Mouse (Mus musculus): ENCODE data around the gene Syt2. TPM values are rescaled to one million over a fixed set of nuclear protein-coding genes. Genes with fewer than 3 reads are reported as not detected.

The Syt2 gene
- polyA plus RNA-seq, 1 experiment from 2014 or later: 4.1 TPM

DNA sequence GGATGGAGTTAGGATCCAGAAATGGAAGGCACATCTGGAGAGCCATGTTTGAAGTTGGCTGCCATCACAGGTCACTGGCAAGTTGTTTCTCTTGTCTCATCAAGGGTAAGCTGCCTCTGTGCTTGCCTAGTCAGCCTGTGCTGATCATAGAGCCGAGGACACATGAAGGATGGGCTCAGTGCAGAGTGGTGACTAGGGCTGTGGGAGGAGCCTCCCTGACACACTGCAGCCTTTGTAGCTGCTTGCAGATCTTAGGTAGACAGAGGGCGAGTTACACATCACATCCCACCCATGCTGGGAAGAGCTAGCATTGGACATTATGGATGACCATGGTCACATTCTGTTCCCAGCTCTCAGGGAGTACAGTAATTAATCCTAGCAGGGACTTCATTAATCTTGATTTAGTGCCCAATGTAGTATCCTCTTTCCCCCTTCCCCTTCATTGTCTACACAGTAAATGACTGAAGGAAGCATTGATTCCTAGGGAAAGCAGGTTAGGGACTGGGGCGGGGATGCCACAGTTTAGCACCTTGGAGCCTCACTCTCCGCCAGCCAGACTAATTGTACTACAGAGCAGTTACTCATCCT is 40.5 kb downstream of the Syt2 start:
- no peak for ATAC-seq
- H3K27ac ChIP-seq (ENCODE audit: low read length): no peak overlapping the region
- H3K4me2 ChIP-seq (ENCODE audit: low read length): no peak overlapping the region
- 0 out of 2 replicates have a peak, but pooled peaks cover 2% of the 10 kb centered on the region for H3K4me1 ChIP-seq (ENCODE audit: control insufficient read depth, insufficient read depth, low read length)
- H3K4me3 ChIP-seq (ENCODE audit: low read depth, low read length): no peak overlapping the region
- H3K27me3 ChIP-seq (ENCODE audit: control insufficient read depth, insufficient read depth, low read depth, low read length): no peaks in the 10 kb centered on the region; the same call in 1 of the 2 replicates
- no peaks in the 10 kb centered on the region for H3K36me3 ChIP-seq (ENCODE audit: control insufficient read depth, insufficient read depth, low read length)
- WGBS: 71% methylated on average over 4 of the region's 4 CpGs
- no peak overlapping the region for H3K9ac ChIP-seq (ENCODE audit: low read depth, low read length)
- H3K9me3 ChIP-seq (replicated peaks; ENCODE audit: control insufficient read depth, low read length, poor library complexity, severe bottlenecking): no peaks in the 10 kb centered on the region

DNA sequence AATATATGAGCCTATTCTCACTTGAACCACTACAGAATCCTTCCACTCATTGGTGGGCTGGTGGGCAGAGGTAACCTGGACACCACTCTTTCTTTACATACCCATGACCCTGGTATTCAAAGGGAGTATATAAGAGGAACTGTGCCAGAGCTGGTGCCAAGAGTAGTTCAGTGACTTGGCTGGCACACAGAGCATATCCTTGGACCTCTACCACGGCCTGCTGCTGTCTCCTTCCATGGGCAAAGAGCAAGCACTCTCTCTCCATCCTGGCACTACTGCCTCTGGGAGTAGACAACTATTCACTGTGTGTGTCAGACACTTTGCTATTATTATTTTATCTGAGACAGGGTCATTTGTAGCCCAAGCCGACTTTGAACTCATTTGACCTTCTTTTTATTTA is 49.8 kb downstream of the Syt2 start:
- H3K27ac ChIP-seq (ENCODE audit: low read length): no peak overlapping the region
- no peak for ATAC-seq
- WGBS: 76% methylated on average over 2 of the region's 2 CpGs
- H3K4me1 ChIP-seq (ENCODE audit: control insufficient read depth, insufficient read depth, low read length): 0 out of 2 replicates have a peak, but pooled peaks cover 3% of the 10 kb centered on the region
- H3K36me3 ChIP-seq (ENCODE audit: control insufficient read depth, insufficient read depth, low read length): no peaks in the 10 kb centered on the region
- H3K9ac ChIP-seq (ENCODE audit: low read depth, low read length): no peak overlapping the region
- no peaks in the 10 kb centered on the region for H3K27me3 ChIP-seq (ENCODE audit: control insufficient read depth, insufficient read depth, low read depth, low read length)
- no peaks in the 10 kb centered on the region for H3K9me3 ChIP-seq (replicated peaks; ENCODE audit: control insufficient read depth, low read length, poor library complexity, severe bottlenecking)
- H3K4me3 ChIP-seq (ENCODE audit: low read depth, low read length): no peak overlapping the region
- no peak overlapping the region for H3K4me2 ChIP-seq (ENCODE audit: low read length)

GRCm38 (mm10) chr1:134697073-134697472 is 50.6 kb downstream of the Syt2 start:
- H3K9ac ChIP-seq (ENCODE audit: low read depth, low read length): no peak overlapping the region
- H3K4me1 ChIP-seq (ENCODE audit: control insufficient read depth, insufficient read depth, low read length): 0 out of 2 replicates have a peak, but pooled peaks cover 3% of the 10 kb centered on the region
- no peaks in the 10 kb centered on the region for H3K27me3 ChIP-seq (ENCODE audit: control insufficient read depth, insufficient read depth, low read depth, low read length)
- H3K27ac ChIP-seq (ENCODE audit: low read length): no peak overlapping the region
- no peak overlapping the region for H3K4me3 ChIP-seq (ENCODE audit: low read depth, low read length)
- no peaks in the 10 kb centered on the region for H3K36me3 ChIP-seq (ENCODE audit: control insufficient read depth, insufficient read depth, low read length)
- H3K9me3 ChIP-seq (replicated peaks; ENCODE audit: control insufficient read depth, low read length, poor library complexity, severe bottlenecking): no peaks in the 10 kb centered on the region
- WGBS: 86% methylated on average over 4 of the region's 4 CpGs
- ATAC-seq: no peak
- no peak overlapping the region for H3K4me2 ChIP-seq (ENCODE audit: low read length)

DNA sequence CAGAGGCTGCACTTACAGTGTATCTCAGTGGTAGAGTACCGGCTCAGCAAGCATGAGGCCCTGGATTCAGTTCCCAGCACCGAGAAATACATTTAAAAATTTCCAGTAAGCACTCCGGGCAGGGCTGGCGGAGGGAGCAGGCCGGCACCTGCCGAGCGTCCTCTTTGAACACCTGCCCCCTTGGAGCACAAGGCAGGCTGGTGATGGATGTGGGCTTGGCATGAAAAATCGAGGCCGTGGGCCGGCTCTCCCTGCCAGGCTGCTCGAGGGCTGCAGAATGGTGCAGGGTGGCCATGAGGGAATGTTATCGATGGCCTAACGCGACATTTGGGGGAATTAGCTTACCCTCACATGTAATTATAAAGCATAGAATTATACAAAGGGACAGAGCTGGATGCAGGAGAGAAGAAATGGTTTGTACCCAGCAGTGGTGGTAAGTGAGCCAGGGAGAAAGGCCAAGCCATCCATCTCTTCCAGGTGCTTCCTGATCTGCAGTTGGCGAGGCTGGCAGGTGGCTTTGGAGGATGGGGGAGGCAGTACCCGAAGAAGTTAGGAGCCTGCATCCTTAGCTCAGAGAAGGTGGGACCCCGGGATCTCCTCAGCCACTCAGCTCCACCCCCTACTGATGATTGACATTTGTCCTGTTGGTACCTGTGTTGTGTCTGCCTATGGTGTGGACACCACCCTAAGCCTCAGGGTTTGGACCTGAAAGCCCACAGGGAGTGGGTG is 51.2 kb downstream of the Syt2 start:
- Histone ChIP-seq H3K36me3 (ENCODE audit: control insufficient read depth, insufficient read depth, low read length) (no peaks in the 10 kb centered on the region), H3K27me3 (ENCODE audit: control insufficient read depth, insufficient read depth, low read depth, low read length) (no peaks in the 10 kb centered on the region), H3K4me3 (ENCODE audit: low read depth, low read length) (no peak overlapping the region), H3K4me1 (ENCODE audit: control insufficient read depth, insufficient read depth, low read length) (0 out of 2 replicates have a peak, but pooled peaks cover 3% of the 10 kb centered on the region), H3K9ac (ENCODE audit: low read depth, low read length) (no peak overlapping the region), H3K27ac (ENCODE audit: low read length) (no peak overlapping the region), H3K4me2 (ENCODE audit: low read length) (no peak overlapping the region), H3K9me3 (replicated peaks; ENCODE audit: control insufficient read depth, low read length, poor library complexity, severe bottlenecking) (no peaks in the 10 kb centered on the region)
- no peak for ATAC-seq
- WGBS: 85% methylated on average over 17 of the region's 17 CpGs

DNA sequence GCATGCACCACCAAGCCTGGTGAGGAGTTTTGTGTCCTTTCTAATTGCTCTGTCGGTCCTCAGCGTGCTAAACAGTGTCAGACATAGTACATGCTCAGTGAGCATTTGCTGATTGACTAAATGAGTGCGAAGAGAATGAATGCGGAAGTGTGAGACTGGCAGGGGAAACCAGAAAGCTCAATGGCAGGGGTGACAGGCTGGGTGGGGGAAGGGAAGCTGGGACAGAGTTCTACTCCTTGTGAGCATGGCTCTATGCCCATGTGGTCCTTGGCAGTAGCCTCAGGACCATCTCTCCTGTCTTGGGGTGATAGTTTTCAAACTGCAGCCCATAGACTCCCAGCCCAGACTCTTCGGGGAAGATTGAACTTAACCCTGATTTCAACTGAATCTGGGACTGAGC is 52.0 kb downstream of the Syt2 start:
- Histone ChIP-seq H3K9ac (ENCODE audit: low read depth, low read length) (no peak overlapping the region), H3K27ac (ENCODE audit: low read length) (no peak overlapping the region), H3K4me2 (ENCODE audit: low read length) (no peak overlapping the region), H3K4me1 (ENCODE audit: control insufficient read depth, insufficient read depth, low read length) (0 out of 2 replicates have a peak, but pooled peaks cover 3% of the 10 kb centered on the region), H3K36me3 (ENCODE audit: control insufficient read depth, insufficient read depth, low read length) (no peaks in the 10 kb centered on the region), H3K4me3 (ENCODE audit: low read depth, low read length) (no peak overlapping the region), H3K27me3 (ENCODE audit: control insufficient read depth, insufficient read depth, low read depth, low read length) (no peaks in the 10 kb centered on the region), H3K9me3 (replicated peaks; ENCODE audit: control insufficient read depth, low read length, poor library complexity, severe bottlenecking) (no peaks in the 10 kb centered on the region)
- WGBS: 74% methylated on average over 5 of the region's 5 CpGs
- no peak for ATAC-seq

GRCm38 (mm10) chr1:134699390-134699789 is 52.9 kb downstream of the Syt2 start:
- Histone ChIP-seq H3K36me3 (ENCODE audit: control insufficient read depth, insufficient read depth, low read length) (no peaks in the 10 kb centered on the region), H3K27me3 (ENCODE audit: control insufficient read depth, insufficient read depth, low read depth, low read length) (no peaks in the 10 kb centered on the region), H3K4me1 (ENCODE audit: control insufficient read depth, insufficient read depth, low read length) (0 out of 2 replicates have a peak, but pooled peaks cover 3% of the 10 kb centered on the region), H3K27ac (ENCODE audit: low read length) (no peak overlapping the region), H3K9ac (ENCODE audit: low read depth, low read length) (no peak overlapping the region), H3K4me2 (ENCODE audit: low read length) (no peak overlapping the region), H3K9me3 (replicated peaks; ENCODE audit: control insufficient read depth, low read length, poor library complexity, severe bottlenecking) (no peaks in the 10 kb centered on the region), H3K4me3 (ENCODE audit: low read depth, low read length) (no peak overlapping the region)
- WGBS: 63% methylated on average over 9 of the region's 9 CpGs
- no peak for ATAC-seq

DNA sequence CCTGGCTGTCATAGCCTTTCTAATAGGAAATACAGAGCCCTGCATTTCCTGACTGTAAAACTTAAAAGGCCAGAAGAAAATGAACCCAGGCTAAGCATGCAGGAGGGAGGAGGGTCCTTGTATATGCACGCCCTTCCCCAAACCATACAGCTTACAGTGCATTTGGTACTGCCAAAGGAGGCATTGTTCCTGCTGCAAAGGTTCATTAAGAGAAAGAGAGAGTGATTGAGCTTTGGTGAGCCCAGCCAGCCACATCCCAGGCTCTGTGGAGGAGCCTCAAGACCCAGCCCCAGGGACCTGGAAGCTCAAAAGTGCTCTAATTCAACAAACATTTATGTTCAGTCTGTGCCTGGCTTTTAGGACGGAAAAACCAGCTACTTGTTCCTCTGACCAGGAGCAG is 53.7 kb downstream of the Syt2 start:
- H3K9ac ChIP-seq (ENCODE audit: low read depth, low read length): no peak overlapping the region
- no peaks in the 10 kb centered on the region for H3K36me3 ChIP-seq (ENCODE audit: control insufficient read depth, insufficient read depth, low read length)
- no peak overlapping the region for H3K4me2 ChIP-seq (ENCODE audit: low read length)
- ATAC-seq: no peak
- H3K4me3 ChIP-seq (ENCODE audit: low read depth, low read length): no peak overlapping the region
- H3K27me3 ChIP-seq (ENCODE audit: control insufficient read depth, insufficient read depth, low read depth, low read length): no peaks in the 10 kb centered on the region
- H3K4me1 ChIP-seq (ENCODE audit: control insufficient read depth, insufficient read depth, low read length): 0 out of 2 replicates have a peak, but pooled peaks cover 3% of the 10 kb centered on the region
- 39% methylated on average over 2 of the region's 2 CpGs for WGBS
- no peaks in the 10 kb centered on the region for H3K9me3 ChIP-seq (replicated peaks; ENCODE audit: control insufficient read depth, low read length, poor library complexity, severe bottlenecking)
- H3K27ac ChIP-seq (ENCODE audit: low read length): no peak overlapping the region

DNA sequence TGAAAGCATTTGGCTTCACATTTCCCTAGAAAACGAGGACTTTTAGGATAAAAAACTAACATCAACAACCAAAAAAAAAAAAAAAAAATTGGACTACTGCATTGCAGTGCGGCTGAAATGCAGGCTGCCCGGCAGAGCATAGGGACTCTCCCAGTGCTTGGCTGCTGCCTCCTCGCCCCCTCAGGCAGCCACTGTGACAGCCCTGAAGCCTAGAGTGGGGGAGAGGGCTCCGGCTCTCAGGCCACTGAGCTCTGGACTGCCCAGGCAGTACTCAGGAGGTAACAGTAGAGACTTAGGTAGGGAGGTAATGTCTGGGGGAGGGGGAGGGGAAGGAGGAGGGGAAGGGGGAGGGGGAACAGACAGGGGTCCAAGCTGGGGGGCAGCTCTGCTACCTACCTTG is 54.2 kb downstream of the Syt2 start:
- Histone ChIP-seq H3K36me3 (ENCODE audit: control insufficient read depth, insufficient read depth, low read length) (no peaks in the 10 kb centered on the region), H3K9ac (ENCODE audit: low read depth, low read length) (no peak overlapping the region), H3K4me3 (ENCODE audit: low read depth, low read length) (no peak overlapping the region), H3K4me2 (ENCODE audit: low read length) (no peak overlapping the region), H3K27me3 (ENCODE audit: control insufficient read depth, insufficient read depth, low read depth, low read length) (no peaks in the 10 kb centered on the region), H3K4me1 (ENCODE audit: control insufficient read depth, insufficient read depth, low read length) (0 out of 2 replicates have a peak, but pooled peaks cover 3% of the 10 kb centered on the region), H3K27ac (ENCODE audit: low read length) (no peak overlapping the region), H3K9me3 (replicated peaks; ENCODE audit: control insufficient read depth, low read length, poor library complexity, severe bottlenecking) (no peaks in the 10 kb centered on the region)
- ATAC-seq: no peak
- WGBS: 24% methylated on average over 5 of the region's 5 CpGs

GRCm38 (mm10) chr1:134701191-134701590 is 54.7 kb downstream of the Syt2 start:
- no peak for ATAC-seq
- H3K9ac ChIP-seq (ENCODE audit: low read depth, low read length): no peak overlapping the region
- 19% methylated on average over 6 of the region's 6 CpGs for WGBS
- H3K9me3 ChIP-seq (replicated peaks; ENCODE audit: control insufficient read depth, low read length, poor library complexity, severe bottlenecking): no peaks in the 10 kb centered on the region
- 0 out of 2 replicates have a peak, but pooled peaks cover 3% of the 10 kb centered on the region for H3K4me1 ChIP-seq (ENCODE audit: control insufficient read depth, insufficient read depth, low read length)
- no peaks in the 10 kb centered on the region for H3K36me3 ChIP-seq (ENCODE audit: control insufficient read depth, insufficient read depth, low read length)
- no peak overlapping the region for H3K4me2 ChIP-seq (ENCODE audit: low read length)
- H3K27me3 ChIP-seq (ENCODE audit: control insufficient read depth, insufficient read depth, low read depth, low read length): no peaks in the 10 kb centered on the region; the same call in 1 of the 2 replicates
- H3K4me3 ChIP-seq (ENCODE audit: low read depth, low read length): no peak overlapping the region
- H3K27ac ChIP-seq (ENCODE audit: low read length): no peak overlapping the region
